Mouse (Mus musculus) midbrain, embryonic 13.5 days (tissue): ENCODE measurements around the gene Magi2. TPM values are rescaled to one million over a fixed set of nuclear protein-coding genes. Genes with fewer than 3 reads are reported as not detected.
A peak's percentile ranks its signal among the peaks of the same experiment; 100 is the strongest.

Source experiments
- ATAC-seq: fragments of 200-750 bp; cut with Nextera tagmentation; 2 replicates; pipeline ENCODE4 v1.8.0; 2017; ENCODE audit warnings: mild to moderate bottlenecking, moderate TSS enrichment, moderate library complexity
- H3K27ac ChIP-seq: fragments of 300-500 bp; sonication (generic); 2 replicates; pipeline ENCODE4 v1.5.1; 2015; ENCODE audit warnings: inconsistent platforms, mild to moderate bottlenecking, moderate library complexity
- H3K27me3 ChIP-seq: fragments of 300-500 bp; sonication (generic); 2 replicates; pipeline ENCODE4 v1.6.1; 2015; ENCODE audit warnings: mild to moderate bottlenecking, inconsistent platforms
- H3K36me3 ChIP-seq: fragments of 300-500 bp; sonication (generic); 2 replicates; pipeline ENCODE4 v1.6.1; 2015; ENCODE audit warnings: mild to moderate bottlenecking, inconsistent platforms
- H3K4me1 ChIP-seq: fragments of 300-500 bp; sonication (generic); replicated peaks from 2 replicates; pipeline ENCODE4 v1.6.1; 2015; ENCODE audit warnings: inconsistent platforms
- H3K4me2 ChIP-seq: fragments of 300-500 bp; sonication (generic); replicated peaks from 2 replicates; pipeline ENCODE4 v1.6.1; 2015; ENCODE audit warnings: moderate library complexity, mild to moderate bottlenecking, inconsistent platforms
- H3K4me3 ChIP-seq: fragments of 300-500 bp; sonication (generic); replicated peaks from 2 replicates; pipeline ENCODE4 v1.5.1; 2015; ENCODE audit warnings: mild to moderate bottlenecking, inconsistent platforms
- H3K9ac ChIP-seq: fragments of 300-500 bp; sonication (generic); replicated peaks from 2 replicates; pipeline ENCODE4 v1.6.1; 2015; ENCODE audit warnings: mild to moderate bottlenecking, inconsistent platforms
- H3K9me3 ChIP-seq: fragments of 300-500 bp; sonication (generic); 2 replicates; pipeline ENCODE4 v1.6.1; 2016; ENCODE audit warnings: mild to moderate bottlenecking, inconsistent platforms
- WGBS: fragments of 180-500 bp; shearing (Covaris S2); methylation state at CpG from one replicate; pipeline ENCODE4 v1.1.7; 2015; 5-methylcytosine and 5-hydroxymethylcytosine counted together
- polyA plus RNA-seq: library from polyadenylated mRNA; unstranded; fragments of >200 nt; fragmentation: Nextera tagmentation; extraction: Ambion mirVana; gene quantifications from 2 replicates; pipeline ENCODE4 v1.2.1, GENCODE M21; 2015

Gene Magi2
- polyA plus RNA-seq, 1 experiment from 2014 or later: 28.0 TPM

DNA sequence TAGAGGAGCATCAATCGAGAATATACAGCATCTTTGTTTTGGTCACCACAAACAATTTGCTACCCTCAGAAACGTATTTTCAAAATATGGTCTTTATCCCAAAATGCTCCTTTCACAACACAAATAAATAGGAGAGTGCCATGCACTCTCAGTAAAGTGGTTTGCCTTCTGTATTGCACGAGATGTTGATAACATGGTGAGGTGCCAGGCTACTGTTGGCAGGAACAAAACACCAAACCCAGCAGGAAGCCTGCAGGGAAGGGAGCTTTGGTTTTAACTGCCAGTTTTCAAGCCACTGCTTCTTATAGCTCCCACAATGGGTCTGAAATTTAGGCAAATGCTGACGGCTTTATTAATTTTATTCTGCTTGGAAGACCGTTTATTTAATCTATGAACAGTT, 1131.6 kb downstream of the Magi2 start:
- peaks cover 8% of the 10 kb centered on the region; the same call in 1 of the 2 replicates for H3K4me1 ChIP-seq
- H3K27me3 ChIP-seq: no peaks in the 10 kb centered on the region
- 56% methylated on average over 5 of the region's 5 CpGs for WGBS
- no peak for ATAC-seq
- H3K4me3 ChIP-seq: no peak overlapping the region
- no peak overlapping the region for H3K9ac ChIP-seq
- H3K9me3 ChIP-seq: no peaks in the 10 kb centered on the region
- H3K4me2 ChIP-seq: no peak overlapping the region
- H3K27ac ChIP-seq: no peak overlapping the region
- H3K36me3 ChIP-seq: no peaks in the 10 kb centered on the region

DNA sequence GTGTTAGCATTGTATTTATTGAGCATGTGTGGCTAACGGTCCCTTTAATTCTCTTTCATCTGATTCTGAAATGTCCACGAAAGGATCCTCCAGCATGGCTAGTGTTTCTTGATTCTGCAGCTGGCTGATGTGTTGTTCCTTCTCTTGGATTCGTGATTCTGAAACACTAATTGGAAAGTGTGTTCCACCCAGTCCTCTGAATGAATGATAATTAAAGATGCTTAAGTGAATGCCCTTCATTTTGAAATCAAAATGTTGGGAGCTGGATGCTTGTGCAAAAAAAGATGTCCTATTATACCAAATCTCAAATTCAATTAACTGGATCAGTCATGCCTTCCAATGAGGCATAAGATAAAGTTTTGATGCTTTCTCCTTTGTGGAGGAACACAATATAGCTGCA, 1132.2 kb downstream of the Magi2 start:
- Histone ChIP-seq H3K27me3 (no peaks in the 10 kb centered on the region), H3K27ac (no peak overlapping the region), H3K9me3 (no peaks in the 10 kb centered on the region), H3K4me1 (peaks cover 8% of the 10 kb centered on the region; the same call in 1 of the 2 replicates), H3K4me2 (no peak overlapping the region), H3K9ac (no peak overlapping the region), H3K36me3 (no peaks in the 10 kb centered on the region), H3K4me3 (no peak overlapping the region)
- ATAC-seq: no peak
- 26% methylated on average over 3 of the region's 3 CpGs for WGBS

DNA sequence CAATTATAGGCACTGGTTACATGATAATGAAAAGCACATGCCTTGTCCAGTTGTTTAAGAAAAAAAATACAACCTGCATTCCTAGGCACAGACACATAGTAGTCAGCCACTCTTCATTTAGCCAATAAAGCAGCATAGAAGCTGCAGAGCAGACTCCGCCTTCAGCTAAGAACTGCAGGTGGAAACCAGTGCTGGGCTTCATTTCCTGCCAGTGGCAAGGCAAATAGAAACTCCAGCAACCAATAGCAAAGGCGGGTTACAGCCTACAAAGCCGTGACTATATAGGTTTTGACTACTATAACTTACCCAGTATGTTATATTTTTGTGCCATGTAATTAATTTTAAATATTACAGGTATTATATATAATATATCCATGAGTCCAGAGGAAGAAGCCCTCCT, 1135.3 kb downstream of the Magi2 start:
- H3K4me1 ChIP-seq: peaks cover 8% of the 10 kb centered on the region; the same call in 1 of the 2 replicates
- no peaks in the 10 kb centered on the region for H3K9me3 ChIP-seq
- 88% methylated on average over 3 of the region's 3 CpGs for WGBS
- no peak for ATAC-seq
- no peaks in the 10 kb centered on the region for H3K27me3 ChIP-seq
- H3K27ac ChIP-seq: no peak overlapping the region
- no peak overlapping the region for H3K9ac ChIP-seq
- no peaks in the 10 kb centered on the region for H3K36me3 ChIP-seq
- H3K4me2 ChIP-seq: no peak overlapping the region
- no peak overlapping the region for H3K4me3 ChIP-seq

DNA sequence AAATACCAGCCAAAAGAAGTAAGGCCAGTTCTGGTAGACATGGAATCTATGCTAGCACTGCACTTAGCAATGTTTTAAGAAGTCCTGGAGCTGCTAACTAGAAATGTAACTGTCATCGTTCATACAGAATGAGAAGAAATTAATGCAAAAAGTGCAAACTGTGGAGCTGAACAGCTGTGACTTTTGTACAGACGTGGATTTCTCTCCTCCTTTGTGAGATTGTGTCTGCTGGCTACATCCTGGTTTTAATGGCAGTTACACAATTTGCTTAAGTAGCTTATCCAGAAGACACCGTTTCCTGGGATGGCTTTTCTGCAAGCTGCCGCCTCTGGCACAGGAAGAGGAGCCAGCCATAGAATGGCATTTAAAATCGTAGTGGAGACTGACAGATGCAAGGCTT, 1136.4 kb downstream of the Magi2 start:
- Histone ChIP-seq H3K36me3 (no peaks in the 10 kb centered on the region), H3K9me3 (no peaks in the 10 kb centered on the region), H3K27me3 (no peaks in the 10 kb centered on the region), H3K9ac (no peak overlapping the region), H3K4me1 (peaks cover 7% of the 10 kb centered on the region; the same call in 1 of the 2 replicates), H3K4me2 (no peak overlapping the region), H3K4me3 (no peak overlapping the region), H3K27ac (no peak overlapping the region)
- no peak for ATAC-seq
- WGBS: 66% methylated on average over 5 of the region's 5 CpGs

DNA sequence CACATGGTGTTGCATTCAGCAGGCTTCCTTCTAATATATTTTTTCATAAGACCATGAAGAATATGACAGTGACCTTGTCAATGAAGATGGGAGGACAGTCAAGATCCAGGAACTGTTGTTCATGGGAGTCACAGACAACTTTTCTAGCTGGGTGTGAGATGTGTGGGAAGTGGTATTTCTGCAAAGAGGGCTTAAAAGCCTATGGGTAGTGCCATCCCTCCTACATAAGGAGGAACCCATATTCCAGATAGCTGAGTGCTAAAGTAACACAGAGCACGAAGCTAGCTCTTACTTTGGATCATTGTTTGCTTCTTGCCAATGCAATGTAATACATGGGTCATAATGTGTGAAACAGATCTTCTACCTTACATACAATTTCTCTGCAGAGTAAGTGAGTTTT, 1146.8 kb downstream of the Magi2 start:
- Histone ChIP-seq H3K9me3 (no peaks in the 10 kb centered on the region), H3K36me3 (no peaks in the 10 kb centered on the region), H3K9ac (no peak overlapping the region), H3K4me1 (0 out of 2 replicates have a peak, but pooled peaks cover 3% of the 10 kb centered on the region), H3K27ac (no peak overlapping the region), H3K4me3 (no peak overlapping the region), H3K4me2 (no peak overlapping the region), H3K27me3 (no peaks in the 10 kb centered on the region)
- 91% methylated on average over 1 of the region's 1 CpGs for WGBS
- ATAC-seq: no peak

DNA sequence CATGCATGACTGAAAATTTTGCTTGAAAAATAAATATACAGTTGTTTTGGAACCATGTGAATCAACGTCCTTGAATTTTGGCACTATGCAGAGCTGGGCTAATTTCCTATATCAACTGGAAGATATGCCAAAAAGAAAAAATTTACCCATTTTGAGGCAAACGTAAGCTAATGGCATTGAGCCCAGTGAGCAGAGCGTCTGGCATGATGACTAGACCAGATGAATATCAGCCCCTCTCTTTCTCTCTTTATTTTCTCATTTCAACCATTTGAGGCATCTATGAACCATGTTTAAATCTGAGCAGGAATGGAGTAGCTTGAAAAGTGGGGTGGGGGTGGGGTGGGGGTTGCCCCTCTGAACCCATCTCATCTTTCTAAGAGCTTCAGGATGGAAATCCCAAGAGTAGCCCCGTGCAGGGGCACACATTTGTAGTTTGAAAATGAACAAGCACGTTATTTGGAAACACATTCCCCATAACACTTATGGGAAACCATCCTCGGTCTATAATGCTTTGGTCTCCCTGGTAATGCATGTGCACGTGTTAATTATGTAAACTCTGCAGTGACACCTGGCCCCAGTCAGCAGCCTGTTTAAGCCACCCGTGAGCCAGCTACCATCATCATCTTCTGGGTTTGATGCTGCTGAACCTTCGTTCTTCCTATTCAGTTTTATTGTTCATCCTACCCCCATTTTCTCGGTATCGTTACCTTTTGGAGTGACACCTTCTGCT, 1151.4 kb downstream of the Magi2 start:
- ATAC-seq: no peak; the same call in 1 of the 2 replicates
- Histone ChIP-seq H3K27ac (no peak overlapping the region), H3K9me3 (no peaks in the 10 kb centered on the region), H3K9ac (no peak overlapping the region), H3K4me1 (no peaks in the 10 kb centered on the region), H3K27me3 (no peaks in the 10 kb centered on the region), H3K4me3 (no peak overlapping the region), H3K36me3 (0 out of 2 replicates have a peak, but pooled peaks cover 3% of the 10 kb centered on the region), H3K4me2 (no peak overlapping the region)
- 88% methylated on average over 11 of the region's 11 CpGs for WGBS

DNA sequence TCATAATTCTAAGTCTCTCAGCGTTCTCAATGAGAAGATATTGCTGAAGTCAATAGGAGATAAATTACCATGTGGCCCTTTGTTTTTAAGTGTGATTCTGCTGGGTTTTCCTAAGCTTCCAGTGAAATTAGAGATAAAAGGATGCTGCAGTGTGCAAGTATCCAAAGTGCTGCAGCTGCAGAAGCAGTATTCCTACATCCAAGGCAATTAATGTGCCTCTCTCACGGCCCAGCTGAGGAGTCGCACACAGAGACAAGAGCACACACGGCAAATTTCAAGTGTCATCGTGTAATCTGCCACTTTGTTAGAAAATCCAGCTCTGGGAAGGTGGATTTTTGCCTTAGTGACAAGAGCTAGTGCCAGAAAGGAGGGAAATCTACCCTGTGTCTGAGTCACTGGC, 1177.7 kb downstream of the Magi2 start:
- Histone ChIP-seq H3K27me3 (no peaks in the 10 kb centered on the region), H3K9me3 (no peaks in the 10 kb centered on the region), H3K9ac (no peak overlapping the region), H3K4me1 (no peaks in the 10 kb centered on the region), H3K4me3 (no peak overlapping the region), H3K27ac (no peak overlapping the region), H3K4me2 (no peak overlapping the region), H3K36me3 (no peaks in the 10 kb centered on the region)
- WGBS: 76% methylated on average over 5 of the region's 5 CpGs
- no peak for ATAC-seq

DNA sequence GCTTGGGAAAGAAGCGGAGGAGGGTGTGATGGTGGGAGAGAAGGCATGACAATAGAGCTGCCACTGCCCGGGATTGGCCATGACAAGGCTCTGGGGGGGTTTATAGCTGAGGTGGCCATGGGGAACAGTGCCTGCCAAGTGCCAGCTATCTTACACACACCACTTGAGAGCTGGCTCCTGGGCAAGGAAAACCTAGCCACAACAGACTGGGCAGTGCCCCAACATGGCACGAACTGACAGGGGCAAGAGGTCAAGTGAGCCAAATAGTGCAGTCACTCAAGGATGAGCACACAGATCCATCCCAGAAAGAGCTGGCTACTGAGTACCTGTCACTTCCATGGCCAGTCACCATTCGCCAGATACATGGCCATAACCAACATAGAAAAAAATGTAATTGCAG, 1179.8 kb downstream of the Magi2 start:
- ATAC-seq: no peak
- no peaks in the 10 kb centered on the region for H3K9me3 ChIP-seq
- H3K4me1 ChIP-seq: no peaks in the 10 kb centered on the region
- no peak overlapping the region for H3K9ac ChIP-seq
- no peak overlapping the region for H3K4me3 ChIP-seq
- WGBS: 92% methylated on average over 4 of the region's 4 CpGs
- no peak overlapping the region for H3K27ac ChIP-seq
- H3K4me2 ChIP-seq: no peak overlapping the region
- H3K27me3 ChIP-seq: no peaks in the 10 kb centered on the region
- no peaks in the 10 kb centered on the region for H3K36me3 ChIP-seq

DNA sequence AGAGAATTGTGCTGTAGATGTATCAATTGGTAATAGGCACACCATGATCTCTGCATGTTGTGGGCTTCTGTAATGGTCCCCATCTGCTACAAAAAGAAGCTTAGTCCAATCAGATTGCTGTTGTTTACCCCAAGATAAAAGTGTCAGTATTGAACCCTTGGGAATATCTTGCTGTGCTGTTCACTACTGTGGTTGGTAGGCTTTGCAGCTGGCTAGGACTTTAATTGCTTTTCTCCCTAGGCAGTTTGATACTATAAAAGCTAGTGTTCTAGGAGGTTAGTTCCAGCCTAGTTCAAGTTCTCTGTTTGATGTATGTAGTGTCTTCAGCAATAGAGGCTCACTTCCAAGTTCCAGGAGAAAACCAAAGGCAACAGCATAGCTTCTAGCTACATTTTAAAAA, 1188.5 kb downstream of the Magi2 start:
- Histone ChIP-seq H3K9me3 (no peaks in the 10 kb centered on the region), H3K4me1 (no peaks in the 10 kb centered on the region), H3K4me3 (no peak overlapping the region), H3K4me2 (no peak overlapping the region), H3K27me3 (no peaks in the 10 kb centered on the region), H3K36me3 (no peaks in the 10 kb centered on the region), H3K27ac (no peak overlapping the region), H3K9ac (no peak overlapping the region)
- no peak for ATAC-seq

DNA sequence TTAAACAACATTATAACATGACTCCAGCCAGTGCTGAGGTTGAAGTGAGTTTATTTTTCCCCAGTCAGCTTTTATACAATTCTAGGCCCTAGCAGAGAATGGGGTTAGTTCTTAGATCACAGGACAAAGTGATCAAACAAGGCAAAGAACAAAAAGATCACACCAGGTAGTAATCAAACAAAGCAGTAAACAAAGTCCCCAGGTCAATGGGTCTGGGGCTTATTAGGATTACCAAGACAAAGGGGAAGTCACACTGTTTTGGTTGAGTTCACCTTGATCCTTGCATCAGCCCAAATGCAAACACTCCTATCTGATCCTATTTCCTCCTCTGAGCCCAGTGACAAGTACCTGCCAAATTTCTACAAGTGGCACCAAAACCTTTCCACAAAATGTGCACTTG, 1190.5 kb downstream of the Magi2 start:
- no peaks in the 10 kb centered on the region for H3K4me1 ChIP-seq
- H3K36me3 ChIP-seq: no peaks in the 10 kb centered on the region
- H3K27ac ChIP-seq: no peak overlapping the region
- H3K4me3 ChIP-seq: no peak overlapping the region
- no peak for ATAC-seq
- H3K9ac ChIP-seq: no peak overlapping the region
- H3K4me2 ChIP-seq: no peak overlapping the region
- H3K9me3 ChIP-seq: no peaks in the 10 kb centered on the region
- no peaks in the 10 kb centered on the region for H3K27me3 ChIP-seq

DNA sequence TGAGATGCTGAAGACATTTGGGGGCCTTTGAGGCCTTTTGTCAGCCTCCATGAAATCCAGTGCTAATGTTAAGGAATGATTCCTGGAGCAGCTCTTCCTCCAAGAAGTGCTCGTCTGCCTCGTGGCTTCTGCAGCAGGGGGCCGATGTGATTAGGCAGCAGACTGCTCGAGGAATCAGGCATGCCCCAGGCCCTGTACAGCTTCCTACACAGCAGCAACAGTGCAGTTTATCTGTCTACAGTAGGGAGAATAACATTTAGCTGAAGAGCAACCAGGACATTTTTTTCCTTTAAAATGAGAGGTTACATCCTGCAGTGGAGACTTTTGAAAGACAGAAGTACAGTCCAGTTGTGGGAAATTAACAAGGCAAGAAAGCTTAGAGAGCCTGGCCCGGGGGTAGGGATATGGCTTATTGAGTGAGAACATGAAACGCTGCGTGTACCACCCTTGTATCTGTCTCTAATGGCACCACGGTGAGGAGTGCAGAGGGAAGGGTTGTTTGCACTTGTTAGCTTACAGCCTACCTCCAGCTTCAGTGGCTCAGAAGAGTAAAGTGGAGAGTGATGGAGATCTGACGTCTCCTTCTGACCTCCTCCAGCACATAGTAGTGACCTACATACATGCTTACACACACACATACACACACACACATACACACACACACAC, 1205.4 kb downstream of the Magi2 start:
- Histone ChIP-seq H3K4me1 (no peaks in the 10 kb centered on the region), H3K27me3 (no peaks in the 10 kb centered on the region), H3K9me3 (no peaks in the 10 kb centered on the region), H3K4me3 (no peak overlapping the region), H3K27ac (0 out of 2 replicates have a peak overlapping the region, but pooled peaks have one; percentile 14), H3K36me3 (no peaks in the 10 kb centered on the region), H3K4me2 (no peak overlapping the region), H3K9ac (no peak overlapping the region)
- ATAC-seq: peak; percentile 60; the same call in 1 of the 2 replicates
- WGBS: 53% methylated on average over 9 of the region's 9 CpGs

DNA sequence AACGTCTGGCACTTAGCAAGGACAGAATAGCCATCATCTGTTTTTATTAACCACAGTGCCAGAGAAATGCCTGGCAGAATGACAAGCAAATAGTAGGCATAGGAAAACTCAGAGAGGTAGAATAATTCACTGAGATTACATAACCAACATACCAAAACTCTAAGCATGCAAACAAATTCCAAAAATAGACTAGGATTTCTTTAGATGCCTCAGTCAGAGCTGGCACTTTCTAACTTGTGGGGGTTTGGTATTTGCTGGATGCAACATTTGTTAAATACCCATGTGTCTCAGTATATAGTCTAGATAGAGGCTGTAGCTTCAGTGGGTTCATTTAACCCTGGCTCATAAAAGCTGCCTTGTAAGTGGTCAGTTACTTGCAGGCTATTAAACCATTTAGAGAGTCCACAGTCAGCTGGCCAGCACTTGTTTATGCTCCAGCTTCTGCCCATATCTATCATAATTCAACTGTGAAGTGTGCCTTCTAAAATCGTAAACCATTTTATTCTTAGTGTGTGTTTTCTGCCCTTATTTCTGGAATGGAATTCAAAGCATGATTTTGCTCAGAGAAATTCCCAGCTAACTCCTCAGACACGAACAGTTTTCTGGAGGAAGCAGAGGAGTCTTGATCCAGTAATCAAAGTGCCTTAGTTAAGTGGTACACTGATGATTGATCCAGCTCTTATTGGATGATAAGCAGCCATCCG, 1219.8 kb downstream of the Magi2 start:
- Histone ChIP-seq H3K36me3 (no peaks in the 10 kb centered on the region), H3K27me3 (no peaks in the 10 kb centered on the region), H3K4me3 (no peak overlapping the region), H3K4me2 (no peak overlapping the region), H3K9me3 (no peaks in the 10 kb centered on the region), H3K27ac (no peak overlapping the region), H3K9ac (no peak overlapping the region), H3K4me1 (no peaks in the 10 kb centered on the region)
- ATAC-seq: no peak
- WGBS: 75% methylated on average over 4 of the region's 4 CpGs
